Mouse (Mus musculus): ENCODE data around the gene Rpl10. TPM values are rescaled to one million over a fixed set of nuclear protein-coding genes. Genes with fewer than 3 reads are reported as not detected.

Rpl10 gene
- total and polyA plus RNA-seq, 3 experiments: 459 to 3,697 (median 3,137) TPM

GRCm38 (mm10) chrX:74281041-74281731 lies 10.6 kb downstream of the Rpl10 start:
- in situ Hi-C loops (cut with MboI; ENCODE audit: low pct_ligation_motif_present, low pct_unique_long_range_greater_than_20kb, low sequenced_read_pairs): no loop called here
- no peak for DNase-seq (ENCODE audit: extremely low read depth)

GRCm38 (mm10) chrX:74281732-74282394 lies 11.3 kb downstream of the Rpl10 start, which contains the start of the genes Taz and Dnase1l1:
TSS of gene Taz (plus strand) at chrX:74281912.
TSS of gene Dnase1l1 (minus strand) at chrX:74282337.
- peak within 1 kb of the TSS; percentile 93 for H3K9ac ChIP-seq (ENCODE audit: insufficient read depth, low read depth)
- H3K27me3 ChIP-seq (replicated peaks): no peaks in the 10 kb centered on the region
- in situ Hi-C loops (cut with MboI; ENCODE audit: low pct_ligation_motif_present, low pct_unique_long_range_greater_than_20kb, low sequenced_read_pairs) (no loop called here), dilution Hi-C loops (cut with MboI; ENCODE audit: extremely low pct_ligation_motif_present, extremely low pct_unique_long_range_greater_than_20kb, low sequenced_read_pairs) (no loop called here)
- H3K9me3 ChIP-seq (replicated peaks; ENCODE audit: low read length): no peaks in the 10 kb centered on the region
- peak within 1 kb of the TSS; percentile 71 to 97 (median 76) for H3K4me3 ChIP-seq (replicated peaks in 1 of 3; ENCODE audit: low read depth in 2 of 3, low read length in 2 of 3, poor library complexity in 1 of 3)
- peaks cover 0 to 16% of the 10 kb centered on the region in 2 experiments for H3K36me3 ChIP-seq (replicated peaks in 1 of 2; ENCODE audit: control insufficient read depth in 1 of 2, insufficient read depth in 1 of 2, low read length in 1 of 2)
- peak within 1 kb of the TSS; percentile 78 for H3K4me2 ChIP-seq (ENCODE audit: insufficient read depth, low read depth, poor library complexity, severe bottlenecking)
- DNase-seq (ENCODE audit: extremely low read depth): peak; percentile 77
- TF ChIP-seq CHD1 (IDR thresholded peaks at IDR 0.05; ENCODE audit: low read depth, low read length): peak; percentile 62; the same call in 1 of the 2 replicates
- TF ChIP-seq NELFE (IDR thresholded peaks at IDR 0.05; ENCODE audit: low read depth, low read length): peak; percentile 43; the same call in 1 of the 2 replicates
- no peak for TF ChIP-seq SMC3 (IDR thresholded peaks at IDR 0.05; ENCODE audit: low read depth, low read length)
- TF ChIP-seq E2F4 (IDR thresholded peaks at IDR 0.05; ENCODE audit: insufficient replicate concordance, low read depth, low read length): no peak
- TF ChIP-seq ELF1 (IDR thresholded peaks at IDR 0.05; ENCODE audit: low read depth, low read length): no peak
- TF ChIP-seq BHLHE40 (IDR thresholded peaks at IDR 0.05; ENCODE audit: low read depth, low read length): no peak
- no peak for TF ChIP-seq IRF4 (IDR thresholded peaks at IDR 0.05; ENCODE audit: low read depth, low read length)
- no peak for TF ChIP-seq POLR2AphosphoS2 (IDR thresholded peaks at IDR 0.05; ENCODE audit: low read depth, low read length)
- no peak for TF ChIP-seq CTCF (conservative IDR thresholded peaks at IDR 0.05 in 1 of 2, IDR thresholded peaks at IDR 0.05 in 1 of 2; ENCODE audit: low read depth in 2 of 2, low read length in 2 of 2)
- TF ChIP-seq ZMIZ1 (IDR thresholded peaks at IDR 0.05; ENCODE audit: low read depth, low read length): no peak
- 0 out of 2 replicates have a peak, but pooled peaks have one; percentile 11 for TF ChIP-seq TCF12 (IDR thresholded peaks at IDR 0.05; ENCODE audit: low read depth, low read length)
- TF ChIP-seq USF2 (conservative IDR thresholded peaks at IDR 0.05; ENCODE audit: low read depth, low read length): no peak
- TF ChIP-seq MAX (IDR thresholded peaks at IDR 0.05; ENCODE audit: low read length): no peak
- no peak for TF ChIP-seq ZNF384 (IDR thresholded peaks at IDR 0.05; ENCODE audit: low read depth, low read length)
- no peak for TF ChIP-seq ZC3H11A (IDR thresholded peaks at IDR 0.05; ENCODE audit: low read depth, low read length)
- peak; percentile 56 for TF ChIP-seq POLR2A (IDR thresholded peaks at IDR 0.05; ENCODE audit: low read depth, low read length)
- no peak; the same call in 1 of the 2 replicates for TF ChIP-seq MXI1 (IDR thresholded peaks at IDR 0.05; ENCODE audit: low read depth, low read length)
- no peak for TF ChIP-seq ZKSCAN1 (IDR thresholded peaks at IDR 0.05; ENCODE audit: borderline replicate concordance, low read depth, low read length)
- no peak for TF ChIP-seq JUN (IDR thresholded peaks at IDR 0.05; ENCODE audit: insufficient read depth, low read depth, low read length)
- TF ChIP-seq MEF2A (IDR thresholded peaks at IDR 0.05; ENCODE audit: borderline replicate concordance, low read depth, low read length): no peak
- peak within 1 kb of the TSS; percentile 80 for H3K27ac ChIP-seq (ENCODE audit: insufficient read depth, low read depth)
- peaks cover 11% of the 10 kb centered on the region for H3K79me2 ChIP-seq (replicated peaks; ENCODE audit: control insufficient read depth, extremely low read depth, insufficient read depth, poor library complexity, severe bottlenecking)
- H3K4me1 ChIP-seq (ENCODE audit: control insufficient read depth in 1 of 2, insufficient read depth in 2 of 2): peaks cover 0 to 10% of the 10 kb centered on the region in 2 experiments; a peak in 2 of 4 replicates

More at GRCm38 (mm10) chrX:74281041-74281731, 10.6 kb downstream of the Rpl10 start:
- peaks cover 0 to 14% of the 10 kb centered on the region in 2 experiments for H3K36me3 ChIP-seq (replicated peaks in 1 of 2; ENCODE audit: control insufficient read depth in 1 of 2, insufficient read depth in 1 of 2, low read length in 1 of 2)
- peak overlapping the region; percentile 77 for H3K4me2 ChIP-seq (ENCODE audit: insufficient read depth, low read depth, poor library complexity, severe bottlenecking)
- TF ChIP-seq ZKSCAN1 (IDR thresholded peaks at IDR 0.05; ENCODE audit: borderline replicate concordance, low read depth, low read length) (no peak), ELF1 (IDR thresholded peaks at IDR 0.05; ENCODE audit: low read depth, low read length) (no peak), NELFE (IDR thresholded peaks at IDR 0.05; ENCODE audit: low read depth, low read length) (no peak), BHLHE40 (IDR thresholded peaks at IDR 0.05; ENCODE audit: low read depth, low read length) (no peak), CTCF (conservative IDR thresholded peaks at IDR 0.05 in 1 of 2, IDR thresholded peaks at IDR 0.05 in 1 of 2; ENCODE audit: low read depth in 2 of 2, low read length in 2 of 2) (no peak), KAT2A (IDR thresholded peaks at IDR 0.05; ENCODE audit: insufficient replicate concordance, low read length) (no peak), MAZ (IDR thresholded peaks at IDR 0.05; ENCODE audit: low read depth, low read length) (no peak), UBTF (IDR thresholded peaks at IDR 0.05; ENCODE audit: low read depth, low read length) (no peak), USF2 (conservative IDR thresholded peaks at IDR 0.05; ENCODE audit: low read depth, low read length) (no peak), JUND (conservative IDR thresholded peaks at IDR 0.05; ENCODE audit: low read depth, low read length) (no peak), MXI1 (IDR thresholded peaks at IDR 0.05; ENCODE audit: low read depth, low read length) (no peak), MAX (IDR thresholded peaks at IDR 0.05; ENCODE audit: low read length) (no peak), GABPA (IDR thresholded peaks at IDR 0.05; ENCODE audit: insufficient replicate concordance, low read depth, low read length) (no peak), NRF1 (IDR thresholded peaks at IDR 0.05; ENCODE audit: low read depth, low read length) (no peak), USF1 (IDR thresholded peaks at IDR 0.05; ENCODE audit: low read depth, low read length) (no peak), ZMIZ1 (IDR thresholded peaks at IDR 0.05; ENCODE audit: low read depth, low read length) (no peak)
- peak overlapping the region; percentile 71 to 97 (median 76) for H3K4me3 ChIP-seq (replicated peaks in 1 of 3; ENCODE audit: low read depth in 2 of 3, low read length in 2 of 3, poor library complexity in 1 of 3)
- dilution Hi-C loops (cut with MboI; ENCODE audit: extremely low pct_ligation_motif_present, extremely low pct_unique_long_range_greater_than_20kb, low sequenced_read_pairs): no loop called here
- H3K4me1 ChIP-seq (ENCODE audit: control insufficient read depth in 1 of 2, insufficient read depth in 2 of 2): peaks cover 0 to 10% of the 10 kb centered on the region in 2 experiments; a peak in 2 of 4 replicates
- H3K27me3 ChIP-seq (replicated peaks): no peaks in the 10 kb centered on the region
- H3K9me3 ChIP-seq (replicated peaks; ENCODE audit: low read length): no peaks in the 10 kb centered on the region
- H3K79me2 ChIP-seq (replicated peaks; ENCODE audit: control insufficient read depth, extremely low read depth, insufficient read depth, poor library complexity, severe bottlenecking): peaks cover 11% of the 10 kb centered on the region
- H3K27ac ChIP-seq (ENCODE audit: insufficient read depth, low read depth): no peak overlapping the region
- H3K9ac ChIP-seq (ENCODE audit: insufficient read depth, low read depth): peak overlapping the region; percentile 31; the same call in 1 of the 2 replicates

Data from CH12.LX (cell line).